Mouse (Mus musculus): ENCODE data around the gene Fbxl13.

DNA sequence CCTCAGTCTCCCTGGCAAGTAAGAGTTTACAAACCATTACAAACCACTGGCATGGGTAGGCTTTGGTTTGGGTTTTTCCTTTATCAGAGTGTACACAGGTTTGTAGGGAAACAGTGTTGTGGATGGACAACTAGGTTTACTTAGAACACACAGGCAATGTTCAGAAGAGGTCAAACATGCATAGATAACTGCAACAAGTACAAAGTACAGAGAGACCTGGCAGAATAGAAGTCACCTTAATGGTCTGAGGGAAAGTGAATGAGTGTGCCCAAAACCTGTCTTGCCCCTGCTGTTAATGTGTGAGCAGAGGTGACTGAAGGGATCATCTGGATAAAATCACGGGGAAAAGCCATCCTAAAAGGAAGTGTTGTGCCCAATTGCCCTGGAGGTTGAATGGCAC is 1.8 kb downstream of the Fbxl13 start:
- TF ChIP-seq POLR2AphosphoS5 (IDR thresholded peaks at IDR 0.05; ENCODE audit: borderline replicate concordance, low read depth, low read length): no peak
- TF ChIP-seq EP300 (IDR thresholded peaks at IDR 0.05; ENCODE audit: low read depth in 1 of 2, low read length in 2 of 2): no peak
- TF ChIP-seq CTCF (IDR thresholded peaks at IDR 0.05 in 2 of 3, conservative IDR thresholded peaks at IDR 0.05 in 1 of 3; ENCODE audit: control insufficient read depth in 1 of 3, insufficient read depth in 1 of 3, low read depth in 2 of 3, low read length in 3 of 3, poor library complexity in 1 of 3, severe bottlenecking in 1 of 3): no peak
